Mouse (Mus musculus) MEL (cell line): ENCODE results near the gene Lrsam1. TPM values are rescaled to one million over a fixed set of nuclear protein-coding genes. Genes with fewer than 3 reads are reported as not detected.

Experiments
- DNase-seq: peaks from one replicate; pipeline ENCODE4 v3.0.0; 2011; ENCODE audit warnings: low read depth, low spot score
- H3K27ac ChIP-seq: 2 replicates; pipeline ENCODE4 v1.5.1; 2012; ENCODE audit warnings: low read depth, mild to moderate bottlenecking, control low read depth, low read length, moderate library complexity; ENCODE audit not compliant: control insufficient read depth
- H3K27me3 ChIP-seq, 2 experiments: fragments of 150-350 bp in 1 of 2; sonication (generic) in 1 of 2; 2 replicates each; pipeline ENCODE4 v1.6.1; 2012; ENCODE audit warnings: low read length in 2 of 2, mild to moderate bottlenecking in 2 of 2, improper control_type of control experiment in 1 of 2, moderate library complexity in 1 of 2; ENCODE audit not compliant: insufficient read depth in 2 of 2, control insufficient read depth in 1 of 2
- H3K36me3 ChIP-seq, 2 experiments: 2 replicates each; pipeline ENCODE4 v1.6.1; 2012 to 2014; ENCODE audit warnings: low read length in 2 of 2, improper control_type of control experiment in 1 of 2, inconsistent platforms in 1 of 2, mild to moderate bottlenecking in 1 of 2; ENCODE audit not compliant: insufficient read depth in 2 of 2, control insufficient read depth in 1 of 2
- H3K4me1 ChIP-seq, 2 experiments: fragments of 150-350 bp in 1 of 2; sonication (generic) in 1 of 2; 2 replicates each; pipeline ENCODE4 v1.6.1; 2012; ENCODE audit warnings: low read length in 2 of 2, improper control_type of control experiment in 1 of 2, mild to moderate bottlenecking in 1 of 2; ENCODE audit not compliant: insufficient read depth in 2 of 2, control insufficient read depth in 1 of 2
- H3K4me3 ChIP-seq, 2 experiments: fragments of 150-350 bp in 1 of 2; sonication (generic) in 1 of 2; 2 replicates each; pipeline ENCODE4 v1.5.1; 2012; ENCODE audit warnings: low read depth in 2 of 2, low read length in 2 of 2, mild to moderate bottlenecking in 2 of 2, moderate library complexity in 2 of 2, control low read depth in 1 of 2, improper control_type of control experiment in 1 of 2; ENCODE audit not compliant: control insufficient read depth in 1 of 2, insufficient read depth in 1 of 2
- H3K79me2 ChIP-seq: 2 replicates; pipeline ENCODE4 v1.6.1; 2012; ENCODE audit warnings: mild to moderate bottlenecking, low read length, moderate library complexity; ENCODE audit not compliant: control insufficient read depth, poor library complexity, insufficient read depth
- H3K9ac ChIP-seq: 2 replicates; pipeline ENCODE4 v1.6.1; 2012; ENCODE audit warnings: low read depth, mild to moderate bottlenecking, control low read depth, low read length, moderate library complexity; ENCODE audit not compliant: control insufficient read depth, poor library complexity, severe bottlenecking
- H3K9me3 ChIP-seq: fragments of 150-350 bp; sonication (generic); replicated peaks from 2 replicates; pipeline ENCODE4 v1.6.1; 2012; ENCODE audit warnings: mild to moderate bottlenecking, low read length, improper control_type of control experiment, moderate library complexity; ENCODE audit not compliant: insufficient read depth
- CHD1 ChIP-seq: IDR thresholded peaks from 2 replicates; pipeline ENCODE4 v1.6.1; 2012; ENCODE audit warnings: low read depth, mild to moderate bottlenecking, inconsistent platforms, low read length, improper control_type of control experiment
- CHD2 ChIP-seq: IDR thresholded peaks from 2 replicates; pipeline ENCODE4 v1.6.1; 2011; ENCODE audit warnings: low read length, improper control_type of control experiment
- CTCF ChIP-seq, 3 experiments: IDR thresholded peaks in 2 of 3; conservative IDR thresholded peaks in 1 of 3; 2 replicates each; pipeline ENCODE4 v1.5.1; 2011 to 2012; ENCODE audit warnings: low read length in 3 of 3, low read depth in 2 of 3, mild to moderate bottlenecking in 2 of 3, improper control_type of control experiment in 1 of 3, inconsistent platforms in 1 of 3, mixed read lengths in 1 of 3, moderate library complexity in 1 of 3; ENCODE audit not compliant: control insufficient read depth in 1 of 3, insufficient read depth in 1 of 3, poor library complexity in 1 of 3, severe bottlenecking in 1 of 3
- E2F4 ChIP-seq: IDR thresholded peaks from 2 replicates; pipeline ENCODE4 v1.6.1; 2011; ENCODE audit warnings: low read depth, low read length, improper control_type of control experiment, borderline replicate concordance
- GATA1 ChIP-seq: IDR thresholded peaks from 2 replicates; pipeline ENCODE4 v1.6.1; 2011; ENCODE audit warnings: low read depth, low read length, improper control_type of control experiment
- HCFC1 ChIP-seq: IDR thresholded peaks from 2 replicates; pipeline ENCODE4 v1.6.1; 2012; ENCODE audit warnings: low read depth, mild to moderate bottlenecking, inconsistent platforms, low read length, improper control_type of control experiment, moderate library complexity
- KAT2A ChIP-seq: conservative IDR thresholded peaks from 2 replicates; pipeline ENCODE4 v1.6.1; 2012; ENCODE audit warnings: low read depth, low read length, improper control_type of control experiment, inconsistent platforms
- MAFK ChIP-seq: IDR thresholded peaks from 2 replicates; pipeline ENCODE4 v1.6.1; 2011; ENCODE audit warnings: low read depth, mild to moderate bottlenecking, low read length, improper control_type of control experiment, borderline replicate concordance
- MXI1 ChIP-seq: IDR thresholded peaks from 2 replicates; pipeline ENCODE4 v1.6.1; 2011; ENCODE audit warnings: mild to moderate bottlenecking, low read depth, low read length, improper control_type of control experiment
- MYB ChIP-seq: IDR thresholded peaks from 2 replicates; pipeline ENCODE4 v1.6.1; 2011; ENCODE audit warnings: mild to moderate bottlenecking, low read depth, low read length, improper control_type of control experiment
- MYC ChIP-seq: IDR thresholded peaks from 2 replicates; pipeline ENCODE4 v1.6.1; 2011; ENCODE audit warnings: low read depth, mild to moderate bottlenecking, low read length, improper control_type of control experiment, moderate library complexity
- NELFE ChIP-seq: IDR thresholded peaks from 2 replicates; pipeline ENCODE4 v1.6.1; 2011; ENCODE audit warnings: low read depth, low read length, improper control_type of control experiment
- NRF1 ChIP-seq: IDR thresholded peaks from 2 replicates; pipeline ENCODE4 v1.6.1; 2014; ENCODE audit warnings: low read depth, mild to moderate bottlenecking, inconsistent platforms, low read length, improper control_type of control experiment, moderate library complexity; ENCODE audit not compliant: poor library complexity, insufficient read depth, severe bottlenecking
- POLR2AphosphoS2 ChIP-seq: IDR thresholded peaks from 2 replicates; pipeline ENCODE4 v1.6.1; 2011; ENCODE audit warnings: low read length, improper control_type of control experiment
- POLR2AphosphoS5 ChIP-seq: IDR thresholded peaks from 2 replicates; pipeline ENCODE4 v1.6.1; 2012; ENCODE audit warnings: low read depth, borderline replicate concordance, mild to moderate bottlenecking, inconsistent platforms, low read length, moderate library complexity, mixed read lengths
- SMC3 ChIP-seq: IDR thresholded peaks from 2 replicates; pipeline ENCODE4 v1.6.1; 2011; ENCODE audit warnings: low read depth, low read length, improper control_type of control experiment
- TBP ChIP-seq: IDR thresholded peaks from 2 replicates; pipeline ENCODE4 v1.8.0; 2011; ENCODE audit warnings: low read depth, low read length, improper control_type of control experiment
- TCF12 ChIP-seq: IDR thresholded peaks from 2 replicates; pipeline ENCODE4 v1.6.1; 2014; ENCODE audit warnings: low read depth, mild to moderate bottlenecking, inconsistent platforms, low read length, improper control_type of control experiment, moderate library complexity
- UBTF ChIP-seq: IDR thresholded peaks from 2 replicates; pipeline ENCODE4 v1.6.1; 2012; ENCODE audit warnings: low read depth, mild to moderate bottlenecking, inconsistent platforms, low read length, improper control_type of control experiment, moderate library complexity, borderline replicate concordance; ENCODE audit not compliant: insufficient read depth
- USF1 ChIP-seq: IDR thresholded peaks from 2 replicates; pipeline ENCODE4 v1.6.1; 2014; ENCODE audit warnings: low read depth, mild to moderate bottlenecking, inconsistent platforms, low read length, improper control_type of control experiment, moderate library complexity
- USF2 ChIP-seq, 2 experiments: IDR thresholded peaks; 2 replicates each; pipeline ENCODE4 v1.6.1; 2011 to 2012; ENCODE audit warnings: improper control_type of control experiment in 2 of 2, low read length in 2 of 2, borderline replicate concordance in 1 of 2, inconsistent platforms in 1 of 2, low read depth in 1 of 2, mild to moderate bottlenecking in 1 of 2; ENCODE audit not compliant: insufficient read depth in 1 of 2
- ZNF384 ChIP-seq: IDR thresholded peaks from 2 replicates; pipeline ENCODE4 v1.6.1; 2012; ENCODE audit warnings: low read depth, mild to moderate bottlenecking, inconsistent platforms, low read length, improper control_type of control experiment
- polyA plus RNA-seq, 2 experiments: library from polyadenylated mRNA; stranded (reverse) in 1 of 2; unstranded in 1 of 2; fragments of >175 nt in 1 of 2; fragments of >200 nt in 1 of 2; gene quantifications; 2 replicates each; pipeline versions ENCODE4 v1.2.1 to v1.2.4; 2012; ENCODE audit warnings: low replicate concordance in 2 of 2, low read depth in 1 of 2; ENCODE audit not compliant: insufficient read length in 2 of 2, insufficient read depth in 1 of 2, missing spikeins in 1 of 2
- total RNA-seq: library from RNA; depleted of rRNA; stranded (reverse); fragments of 300-350 nt; gene quantifications from 2 replicates; pipeline ENCODE4 v1.2.3, GENCODE M21; 2012

The Lrsam1 gene
- total and polyA plus RNA-seq, 3 experiments: 14.2 to 17.9 TPM; not detected in 1

DNA sequence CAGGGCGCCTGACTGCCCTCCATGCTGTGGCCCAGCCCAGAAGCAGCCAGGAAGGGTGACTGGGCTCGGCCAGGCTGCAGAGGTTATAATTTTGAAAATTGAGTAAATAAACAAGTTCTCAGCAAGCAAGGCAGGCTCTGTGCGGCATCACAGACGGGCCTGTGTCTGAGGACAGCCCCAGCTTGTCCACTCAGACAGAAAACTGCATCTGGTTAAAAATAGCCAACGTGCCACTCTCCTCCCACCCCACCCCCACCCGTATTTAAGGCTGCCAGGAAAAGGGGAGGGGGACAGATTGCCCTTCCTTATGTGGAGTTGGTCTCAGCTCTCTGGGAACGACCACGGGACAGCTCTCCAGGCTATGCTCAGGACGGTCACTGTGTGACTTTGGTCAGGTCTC lies 73.4 kb downstream of the Lrsam1 start:
- H3K9ac ChIP-seq: no peak overlapping the region
- no peak for DNase-seq
- TF ChIP-seq USF2 (IDR thresholded peaks at IDR 0.05; ENCODE audit: borderline replicate concordance in 1 of 2, insufficient read depth in 1 of 2, low read depth in 1 of 2, low read length in 2 of 2) (no peak), NELFE (no peak), MYB (no peak), UBTF (no peak), CHD2 (no peak), USF1 (no peak), ZNF384 (no peak), MXI1 (no peak), MAFK (no peak), POLR2AphosphoS5 (no peak), E2F4 (no peak), POLR2AphosphoS2 (no peak), GATA1 (no peak), CTCF (IDR thresholded peaks at IDR 0.05 in 2 of 3, conservative IDR thresholded peaks at IDR 0.05 in 1 of 3; ENCODE audit: control insufficient read depth in 1 of 3, insufficient read depth in 1 of 3, low read depth in 2 of 3, low read length in 3 of 3, poor library complexity in 1 of 3, severe bottlenecking in 1 of 3) (no peak), MYC (no peak), SMC3 (no peak), TBP (no peak), NRF1 (no peak), HCFC1 (no peak)
- H3K4me1 ChIP-seq: peaks cover 7 to 20% of the 10 kb centered on the region in 2 experiments
- no peaks in the 10 kb centered on the region for H3K9me3 ChIP-seq
- H3K79me2 ChIP-seq: peaks cover 1% of the 10 kb centered on the region; the same call in 1 of the 2 replicates
- no peaks in the 10 kb centered on the region for H3K27me3 ChIP-seq
- H3K4me3 ChIP-seq: no peak overlapping the region
- peaks cover 0 to 16% of the 10 kb centered on the region in 2 experiments; a peak in 2 of 4 replicates for H3K36me3 ChIP-seq
- H3K27ac ChIP-seq: no peak overlapping the region

DNA sequence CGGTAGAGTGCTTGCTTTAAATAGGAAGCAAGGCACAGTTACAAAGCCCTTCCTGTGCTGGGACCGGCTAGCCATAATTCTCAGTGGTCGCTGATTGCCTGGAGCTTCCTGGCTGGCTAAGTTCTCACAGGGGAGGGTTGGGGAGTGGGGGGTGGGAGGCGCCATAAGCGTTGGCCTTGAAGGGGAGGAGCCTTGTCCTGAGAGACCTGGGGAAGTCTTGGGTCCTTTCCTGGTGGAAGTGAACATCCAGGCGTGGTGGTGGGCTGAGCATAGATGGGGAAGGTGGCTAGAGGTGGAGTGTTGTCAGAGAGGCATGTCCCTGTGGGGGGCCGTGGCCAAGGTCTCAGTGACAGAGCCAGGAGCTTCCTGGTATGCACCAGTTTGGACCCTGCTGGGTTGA lies 76.7 kb downstream of the Lrsam1 start:
- H3K9ac ChIP-seq: no peak overlapping the region
- H3K9me3 ChIP-seq: no peaks in the 10 kb centered on the region
- H3K36me3 ChIP-seq: peaks cover 0 to 8% of the 10 kb centered on the region in 2 experiments; a peak in 2 of 4 replicates
- H3K4me3 ChIP-seq: no peak overlapping the region
- DNase-seq: no peak
- peaks cover 2% of the 10 kb centered on the region; the same call in 1 of the 2 replicates for H3K79me2 ChIP-seq
- H3K27ac ChIP-seq: no peak overlapping the region
- no peaks in the 10 kb centered on the region for H3K27me3 ChIP-seq
- peaks cover 0 to 13% of the 10 kb centered on the region in 2 experiments for H3K4me1 ChIP-seq
- TF ChIP-seq CHD1 (no peak), GATA1 (no peak), POLR2AphosphoS2 (no peak), KAT2A (no peak), TCF12 (no peak), MXI1 (no peak)
